Mouse (Mus musculus) CH12.LX (cell line): ENCODE data around the gene Zfpm1. TPM values are rescaled to one million over a fixed set of nuclear protein-coding genes. Genes with fewer than 3 reads are reported as not detected.
A peak's percentile ranks its signal among the peaks of the same experiment; 100 is the strongest.

Source experiments
- DNase-seq: peaks from one replicate; pipeline ENCODE4 v3.0.0-alpha.2; 2013; ENCODE audit errors: extremely low read depth
- H3K27ac ChIP-seq: 2 replicates; pipeline ENCODE4 v1.5.1; 2012; ENCODE audit warnings: low read depth, mild to moderate bottlenecking, control low read depth, moderate library complexity; ENCODE audit not compliant: insufficient read depth
- H3K27me3 ChIP-seq: replicated peaks from 2 replicates; pipeline ENCODE3; 2012; ENCODE audit warnings: inconsistent platforms
- H3K36me3 ChIP-seq, 2 experiments: replicated peaks in 1 of 2; 2 replicates each; pipeline versions ENCODE3 to v1.6.1; 2012; ENCODE audit warnings: inconsistent platforms in 1 of 2, low read length in 1 of 2, mild to moderate bottlenecking in 1 of 2, mixed read lengths in 1 of 2, moderate library complexity in 1 of 2; ENCODE audit not compliant: control insufficient read depth in 1 of 2, insufficient read depth in 1 of 2
- H3K4me1 ChIP-seq, 2 experiments: 2 replicates each; pipeline ENCODE4 v1.6.1; 2012; ENCODE audit warnings: inconsistent platforms in 1 of 2, moderate library complexity in 1 of 2; ENCODE audit not compliant: insufficient read depth in 2 of 2, control insufficient read depth in 1 of 2
- H3K4me2 ChIP-seq: 2 replicates; pipeline ENCODE4 v1.6.1; 2012; ENCODE audit warnings: low read depth, mild to moderate bottlenecking, control low read depth; ENCODE audit not compliant: poor library complexity, insufficient read depth, severe bottlenecking
- H3K4me3 ChIP-seq, 3 experiments: fragments of 150-350 bp in 1 of 3; sonication (generic) in 1 of 3; replicated peaks in 1 of 3; 2 replicates each; pipeline versions ENCODE3 to v1.5.1; 2011 to 2012; ENCODE audit warnings: low read depth in 2 of 3, low read length in 2 of 3, mild to moderate bottlenecking in 2 of 3, moderate library complexity in 2 of 3, control low read depth in 1 of 3, improper control_type of control experiment in 1 of 3, inconsistent platforms in 1 of 3, mixed read lengths in 1 of 3; ENCODE audit not compliant: poor library complexity in 1 of 3
- H3K79me2 ChIP-seq: replicated peaks from 2 replicates; pipeline ENCODE4 v1.6.1; 2012; ENCODE audit warnings: mild to moderate bottlenecking, moderate library complexity; ENCODE audit not compliant: control insufficient read depth, poor library complexity, insufficient read depth, severe bottlenecking; ENCODE audit errors: extremely low read depth
- H3K9ac ChIP-seq: 2 replicates; pipeline ENCODE4 v1.6.1; 2012; ENCODE audit warnings: low read depth, mild to moderate bottlenecking, control low read depth, moderate library complexity; ENCODE audit not compliant: insufficient read depth
- H3K9me3 ChIP-seq: replicated peaks from 2 replicates; pipeline ENCODE3; 2012; ENCODE audit warnings: low read length, inconsistent platforms, mixed read lengths
- CHD1 ChIP-seq: IDR thresholded peaks from 2 replicates; pipeline ENCODE4 v1.6.1; 2012; ENCODE audit warnings: low read depth, low read length, improper control_type of control experiment, inconsistent platforms
- CTCF ChIP-seq, 2 experiments: IDR thresholded peaks in 1 of 2; conservative IDR thresholded peaks in 1 of 2; 2 replicates each; pipeline ENCODE4 v1.5.1; 2011 to 2012; ENCODE audit warnings: low read depth in 2 of 2, low read length in 2 of 2, improper control_type of control experiment in 1 of 2, inconsistent platforms in 1 of 2, mild to moderate bottlenecking in 1 of 2, moderate library complexity in 1 of 2
- ETS1 ChIP-seq: conservative IDR thresholded peaks from 2 replicates; pipeline ENCODE4 v1.6.1; 2012; ENCODE audit warnings: low read depth, mild to moderate bottlenecking, inconsistent platforms, low read length, improper control_type of control experiment, moderate library complexity
- GABPA ChIP-seq: IDR thresholded peaks from 2 replicates; pipeline ENCODE4 v1.6.1; 2012; ENCODE audit warnings: low read depth, low read length, improper control_type of control experiment, inconsistent platforms; ENCODE audit not compliant: insufficient replicate concordance
- JUND ChIP-seq: conservative IDR thresholded peaks from 2 replicates; pipeline ENCODE4 v1.6.1; 2011; ENCODE audit warnings: low read depth, low read length, improper control_type of control experiment
- MAFK ChIP-seq: IDR thresholded peaks from 2 replicates; pipeline ENCODE4 v1.6.1; 2011; ENCODE audit warnings: low read length, improper control_type of control experiment; ENCODE audit not compliant: insufficient replicate concordance
- MAZ ChIP-seq: IDR thresholded peaks from 2 replicates; pipeline ENCODE4 v1.6.1; 2012; ENCODE audit warnings: low read depth, mild to moderate bottlenecking, inconsistent platforms, low read length, improper control_type of control experiment, moderate library complexity
- MXI1 ChIP-seq: IDR thresholded peaks from 2 replicates; pipeline ENCODE4 v1.6.1; 2011; ENCODE audit warnings: mild to moderate bottlenecking, low read depth, low read length, improper control_type of control experiment
- MYC ChIP-seq: IDR thresholded peaks from 2 replicates; pipeline ENCODE4 v1.6.1; 2011; ENCODE audit warnings: low read depth, mild to moderate bottlenecking, improper control_type of control experiment, low read length
- NELFE ChIP-seq: IDR thresholded peaks from 2 replicates; pipeline ENCODE4 v1.6.1; 2011; ENCODE audit warnings: low read depth, low read length, improper control_type of control experiment
- POLR2A ChIP-seq: IDR thresholded peaks from 2 replicates; pipeline ENCODE4 v1.6.1; 2011; ENCODE audit warnings: low read depth, mild to moderate bottlenecking, improper control_type of control experiment, low read length
- POLR2AphosphoS2 ChIP-seq: IDR thresholded peaks from 2 replicates; pipeline ENCODE4 v1.6.1; 2011; ENCODE audit warnings: low read depth, low read length, improper control_type of control experiment
- RAD21 ChIP-seq: IDR thresholded peaks from 2 replicates; pipeline ENCODE4 v1.6.1; 2011; ENCODE audit warnings: low read depth, mild to moderate bottlenecking, low read length, improper control_type of control experiment, moderate library complexity
- RCOR1 ChIP-seq: conservative IDR thresholded peaks from 2 replicates; pipeline ENCODE4 v1.6.1; 2012; ENCODE audit warnings: low read depth, mild to moderate bottlenecking, inconsistent platforms, low read length, improper control_type of control experiment
- SIN3A ChIP-seq: IDR thresholded peaks from 2 replicates; pipeline ENCODE4 v1.6.1; 2012; ENCODE audit warnings: low read length, improper control_type of control experiment, inconsistent platforms
- TBP ChIP-seq: conservative IDR thresholded peaks from 2 replicates; pipeline ENCODE4 v1.6.1; 2011; ENCODE audit warnings: low read depth, low read length, improper control_type of control experiment
- TCF12 ChIP-seq: IDR thresholded peaks from 2 replicates; pipeline ENCODE4 v1.6.1; 2014; ENCODE audit warnings: low read depth, mild to moderate bottlenecking, inconsistent platforms, low read length, improper control_type of control experiment
- USF1 ChIP-seq: IDR thresholded peaks from 2 replicates; pipeline ENCODE4 v1.6.1; 2014; ENCODE audit warnings: low read depth, mild to moderate bottlenecking, inconsistent platforms, low read length, improper control_type of control experiment
- ZNF384 ChIP-seq: IDR thresholded peaks from 2 replicates; pipeline ENCODE4 v1.6.1; 2012; ENCODE audit warnings: low read depth, low read length, improper control_type of control experiment, inconsistent platforms
- dilution Hi-C: fragments of 300-500 bp; cut with MboI; formaldehyde crosslinking; loops from 2 replicates; pipeline ENCODE4 v1.14.3; 2020; ENCODE audit warnings: low sequenced_read_pairs; ENCODE audit not compliant: extremely low pct_unique_long_range_greater_than_20kb, extremely low pct_ligation_motif_present
- in situ Hi-C: fragments of 300-500 bp; cut with MboI; formaldehyde crosslinking; loops from 3 replicates; pipeline ENCODE4 v1.14.3; 2019; ENCODE audit warnings: low sequenced_read_pairs, low pct_ligation_motif_present, low pct_unique_long_range_greater_than_20kb, mixed read lengths
- polyA plus RNA-seq: library from polyadenylated mRNA; unstranded; fragments of >175 nt; gene quantifications from 2 replicates; pipeline ENCODE4 v1.2.1, GENCODE M21; 2012; ENCODE audit warnings: low read depth; ENCODE audit not compliant: insufficient read length
- total RNA-seq, 2 experiments: library from RNA; depleted of rRNA; stranded (reverse); fragments of 300-350 nt in 1 of 2; fragments of >200 nt in 1 of 2; gene quantifications; 2 replicates each; pipeline ENCODE4 v1.2.3; 2012 to 2014

The Zfpm1 gene
- total and polyA plus RNA-seq, 3 experiments: 11.0 to 63.5 (median 30.1) TPM

GRCm38 (mm10) chr8:122371706-122372105 is 89.8 kb downstream of the Zfpm1 start:
- no peaks in the 10 kb centered on the region for H3K9me3 ChIP-seq
- dilution Hi-C loops (no loop called here), in situ Hi-C loops (no loop called here)
- H3K4me1 ChIP-seq: peaks cover 16 to 52% of the 10 kb centered on the region in 2 experiments
- no peak overlapping the region for H3K27ac ChIP-seq
- DNase-seq: peak; percentile 67
- peak overlapping the region; percentile 57 for H3K4me2 ChIP-seq
- TF ChIP-seq MXI1 (peak; percentile 82), POLR2A (peak; percentile 49), TBP (0 out of 2 replicates have a peak, but pooled peaks have one; percentile 21), USF1 (no peak), SIN3A (peak; percentile 34; the same call in 1 of the 2 replicates), RCOR1 (no peak), MAFK (no peak), ETS1 (no peak), MYC (0 out of 2 replicates have a peak, but pooled peaks have one; percentile 35), MAZ (no peak), TCF12 (peak; percentile 15; the same call in 1 of the 2 replicates), RAD21 (no peak), NELFE (no peak), POLR2AphosphoS2 (no peak)
- no peaks in the 10 kb centered on the region for H3K27me3 ChIP-seq
- H3K9ac ChIP-seq: no peak overlapping the region
- H3K36me3 ChIP-seq: peaks cover 3 to 20% of the 10 kb centered on the region in 2 experiments
- H3K4me3 ChIP-seq: peak overlapping the region in 2 of 3 experiments; percentile 23 to 35
- H3K79me2 ChIP-seq: no peaks in the 10 kb centered on the region

DNA sequence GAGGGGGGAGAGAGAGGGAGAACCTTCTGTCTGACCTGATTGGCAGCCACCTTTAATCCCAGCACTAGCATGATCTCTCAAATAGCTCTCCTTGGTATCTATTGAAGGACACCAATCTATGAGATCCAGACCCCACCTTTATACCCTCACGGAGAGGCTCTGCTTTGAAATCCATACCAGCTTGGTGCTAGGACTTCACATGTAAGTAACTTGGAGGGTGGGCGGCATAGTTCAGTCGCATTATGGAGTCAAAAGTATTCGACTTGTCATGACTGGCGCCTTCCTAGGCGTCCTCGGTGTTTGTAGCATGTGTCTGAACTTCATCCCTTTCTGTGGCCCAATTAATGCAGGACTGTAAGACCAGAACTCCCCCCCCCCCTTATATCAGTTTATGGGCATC is 93.4 kb downstream of the Zfpm1 start:
- dilution Hi-C loops (no loop called here), in situ Hi-C loops (no loop called here)
- peaks cover 33% of the 10 kb centered on the region for H3K79me2 ChIP-seq
- no peaks in the 10 kb centered on the region for H3K9me3 ChIP-seq
- no peaks in the 10 kb centered on the region for H3K27me3 ChIP-seq
- peaks cover 16 to 58% of the 10 kb centered on the region in 2 experiments for H3K4me1 ChIP-seq
- H3K4me2 ChIP-seq: peak overlapping the region; percentile 82; the same call in 1 of the 2 replicates
- no peak overlapping the region for H3K27ac ChIP-seq
- H3K9ac ChIP-seq: peak overlapping the region; percentile 82
- TF ChIP-seq ZNF384 (no peak), CTCF (conservative IDR thresholded peaks at IDR 0.05 in 1 of 2, IDR thresholded peaks at IDR 0.05 in 1 of 2; ENCODE audit: low read depth in 2 of 2, low read length in 2 of 2) (no peak), CHD1 (no peak), GABPA (no peak), JUND (no peak)
- peak overlapping the region in 2 of 3 experiments; percentile 55 to 83 for H3K4me3 ChIP-seq
- no peak for DNase-seq
- peaks cover 17 to 39% of the 10 kb centered on the region in 2 experiments for H3K36me3 ChIP-seq
